Mouse (Mus musculus) embryonic fibroblast, embryonic 13.5 days (primary cell): ENCODE measurements around the gene Tnfrsf9. TPM values are rescaled to one million over a fixed set of nuclear protein-coding genes. Genes with fewer than 3 reads are reported as not detected.
A peak's percentile ranks its signal among the peaks of the same experiment; 100 is the strongest.
"Not testable (repeated sequence)": the region's sequence is repeated elsewhere in the genome, so short reads cannot be mapped to it uniquely, and the experiment has no call there.

Experiments
- H3K27ac ChIP-seq: 2 replicates; pipeline ENCODE4 v1.5.1; 2012; ENCODE audit warnings: low read length, control low read depth, inconsistent platforms; ENCODE audit not compliant: insufficient read depth
- H3K4me1 ChIP-seq: 2 replicates; pipeline ENCODE4 v1.6.1; 2011; ENCODE audit warnings: low read length; ENCODE audit not compliant: control insufficient read depth, insufficient read depth
- H3K4me3 ChIP-seq: 2 replicates; pipeline ENCODE4 v1.5.1; 2011; ENCODE audit warnings: mild to moderate bottlenecking, control low read depth, low read length; ENCODE audit not compliant: insufficient read depth
- CTCF ChIP-seq: IDR thresholded peaks from 2 replicates; pipeline ENCODE4 v1.5.1; 2011; ENCODE audit warnings: mild to moderate bottlenecking, control low read depth, low read length, moderate library complexity, borderline replicate concordance; ENCODE audit not compliant: insufficient read depth
- POLR2A ChIP-seq: IDR thresholded peaks from 2 replicates; pipeline ENCODE4 v1.6.1; 2011; ENCODE audit warnings: low read depth, mild to moderate bottlenecking, control low read depth, low read length, moderate library complexity
- polyA plus RNA-seq: library from polyadenylated mRNA; stranded (reverse); fragments of >200 nt; gene quantifications from 2 replicates; pipeline ENCODE4 v1.2.4, GENCODE M21; 2011; ENCODE audit warnings: low read depth; ENCODE audit not compliant: missing spikeins, insufficient read length

Gene Tnfrsf9
- polyA plus RNA-seq, 1 experiment: 0.58 TPM

DNA sequence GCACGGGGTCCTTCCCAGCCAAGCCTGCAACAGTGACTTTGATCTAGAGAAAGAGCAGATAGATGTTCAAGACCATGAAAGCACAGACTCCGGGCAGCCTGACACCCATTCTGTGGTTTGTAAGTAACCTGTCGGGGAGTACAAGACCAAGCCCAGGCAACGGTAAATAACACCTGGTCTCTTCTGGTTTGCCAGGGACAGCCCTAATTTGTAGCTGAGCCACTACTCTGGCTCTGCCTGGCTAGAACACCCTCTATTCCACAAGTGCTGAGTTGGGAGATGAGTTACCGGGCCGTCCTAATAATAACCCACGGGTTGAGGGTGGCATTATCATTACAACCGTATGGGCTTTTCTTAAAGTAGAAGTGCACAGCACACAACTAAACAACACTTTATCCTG, 7.3 kb upstream of the Tnfrsf9 start:
- no peak overlapping the region for H3K4me3 ChIP-seq
- no peaks in the 10 kb centered on the region for H3K4me1 ChIP-seq
- H3K27ac ChIP-seq: no peak overlapping the region
- TF ChIP-seq CTCF (no peak), POLR2A (no peak)

DNA sequence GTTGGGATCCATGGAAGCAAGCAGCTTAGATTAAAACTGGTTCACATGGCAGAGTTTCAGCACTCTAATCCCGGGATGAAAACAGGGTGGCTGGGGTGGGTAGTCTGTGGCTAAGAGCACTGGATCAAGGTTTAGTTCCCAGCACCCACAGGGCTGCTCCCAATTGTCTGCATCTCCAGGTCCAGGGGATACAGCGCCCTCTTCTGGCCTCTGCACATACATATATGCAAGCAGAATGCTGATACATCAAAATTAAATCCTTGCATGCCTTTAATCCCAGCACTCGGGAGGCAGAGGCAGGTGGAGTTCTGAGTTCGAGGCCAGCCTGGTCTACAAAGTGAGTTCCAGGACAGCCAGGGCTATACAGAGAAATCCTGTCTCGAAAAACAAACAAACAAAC, 5.8 kb upstream of the Tnfrsf9 start:
- H3K4me3 ChIP-seq, H3K27ac ChIP-seq, H3K4me1 ChIP-seq: not testable (repeated sequence)

DNA sequence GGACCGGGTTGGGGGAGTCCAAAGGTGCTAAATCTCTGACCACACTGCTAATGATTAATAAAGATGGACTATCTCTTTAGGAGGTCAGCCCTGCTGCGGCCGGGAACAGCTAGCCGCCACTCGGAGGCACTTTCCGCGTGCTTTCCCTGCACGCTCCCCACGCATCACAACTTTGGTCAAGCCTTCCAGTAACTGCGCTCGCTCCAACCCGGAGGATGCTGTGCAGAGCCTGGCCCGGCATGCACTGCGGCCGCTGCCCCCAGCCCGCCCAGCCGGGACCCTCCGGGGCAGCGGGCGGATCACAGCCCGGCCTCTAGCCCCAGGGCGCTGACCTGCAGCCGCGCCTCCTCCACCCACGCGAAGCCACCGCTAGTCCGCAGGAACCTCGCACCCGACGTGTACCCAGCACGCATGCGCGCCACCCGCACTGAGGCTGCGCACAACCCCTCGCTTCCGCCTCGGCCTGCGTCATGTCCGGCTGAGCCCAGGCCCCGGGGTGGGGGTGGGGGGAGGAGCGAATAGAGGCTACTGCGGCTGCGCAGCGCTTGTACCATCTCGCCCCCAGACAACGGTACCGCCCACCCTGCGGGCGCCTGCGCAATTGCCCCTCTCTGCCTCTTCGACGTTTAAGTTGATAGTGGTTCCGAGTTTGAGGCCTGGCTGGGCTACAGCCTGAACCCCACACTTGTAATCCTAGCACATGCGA, 4.8 kb upstream of the Tnfrsf9 start:
- H3K27ac ChIP-seq: peak overlapping the region; percentile 62
- TF ChIP-seq POLR2A (peak; percentile 85), CTCF (no peak)
- H3K4me3 ChIP-seq: peak overlapping the region; percentile 86
- H3K4me1 ChIP-seq: no peaks in the 10 kb centered on the region

DNA sequence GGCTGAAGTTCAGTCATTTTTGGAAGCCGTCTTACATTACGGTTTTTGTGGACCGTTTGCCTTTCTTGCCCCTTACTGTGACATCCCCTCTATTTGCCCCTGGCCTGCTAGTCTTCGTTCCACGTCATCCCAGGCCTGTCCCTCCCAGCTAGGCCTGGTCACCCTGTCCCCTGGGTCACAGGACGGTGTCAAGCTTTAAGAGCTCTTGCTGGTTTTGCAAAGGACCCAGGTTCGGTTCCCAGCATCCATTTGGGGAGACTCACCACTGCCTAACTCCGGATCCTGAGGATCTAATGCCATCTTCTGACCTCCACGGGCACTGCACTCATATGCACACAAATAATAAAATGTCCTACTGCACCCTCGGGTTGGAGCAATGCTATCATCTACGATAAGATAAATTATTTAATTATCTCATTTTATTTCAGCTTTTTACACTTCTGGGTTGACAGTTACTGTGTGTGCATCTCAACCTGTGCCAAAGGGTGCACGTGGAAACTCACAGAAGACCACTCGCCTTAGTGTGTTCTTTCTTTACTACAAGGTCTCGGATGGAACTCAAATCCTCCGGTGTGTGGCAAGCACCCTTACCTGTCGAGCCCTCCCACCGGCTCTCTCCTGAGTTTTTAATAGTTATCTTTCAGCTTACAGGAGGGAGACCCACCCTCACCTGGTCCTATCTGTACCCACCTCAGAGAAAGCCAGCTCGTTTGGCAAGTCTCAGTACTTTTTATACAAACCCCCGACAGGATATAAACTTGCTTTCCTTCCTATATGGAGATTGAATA, 4.0 kb upstream of the Tnfrsf9 start:
- H3K27ac ChIP-seq: peak overlapping the region; percentile 50
- peaks cover 5% of the 10 kb centered on the region for H3K4me1 ChIP-seq
- H3K4me3 ChIP-seq: no peak overlapping the region
- TF ChIP-seq CTCF (no peak), POLR2A (no peak)

DNA sequence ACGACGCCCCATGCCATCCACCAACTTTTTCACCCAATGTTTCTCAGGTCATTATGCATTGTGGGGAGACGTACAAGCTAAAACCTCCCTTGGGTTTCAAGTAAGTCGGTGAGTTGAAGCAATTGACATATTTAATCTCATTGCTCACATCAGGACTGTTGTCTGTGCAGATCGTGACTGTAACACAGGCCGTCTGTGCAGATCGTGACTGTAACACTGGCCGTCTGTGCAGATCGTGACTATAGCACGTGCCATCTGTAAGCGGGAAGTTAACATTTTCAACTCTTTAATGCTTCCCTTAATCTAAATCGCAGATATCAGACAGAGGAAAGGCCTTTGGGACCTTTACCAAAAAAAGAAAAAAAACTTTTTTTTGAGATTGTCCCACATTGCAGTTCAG, 619 bp upstream of the Tnfrsf9 start:
- peak overlapping the region; percentile 56 for H3K27ac ChIP-seq
- peak overlapping the region; percentile 78 for H3K4me3 ChIP-seq
- peaks cover 7% of the 10 kb centered on the region for H3K4me1 ChIP-seq
- TF ChIP-seq POLR2A (no peak; the same call in 1 of the 2 replicates), CTCF (no peak)

DNA sequence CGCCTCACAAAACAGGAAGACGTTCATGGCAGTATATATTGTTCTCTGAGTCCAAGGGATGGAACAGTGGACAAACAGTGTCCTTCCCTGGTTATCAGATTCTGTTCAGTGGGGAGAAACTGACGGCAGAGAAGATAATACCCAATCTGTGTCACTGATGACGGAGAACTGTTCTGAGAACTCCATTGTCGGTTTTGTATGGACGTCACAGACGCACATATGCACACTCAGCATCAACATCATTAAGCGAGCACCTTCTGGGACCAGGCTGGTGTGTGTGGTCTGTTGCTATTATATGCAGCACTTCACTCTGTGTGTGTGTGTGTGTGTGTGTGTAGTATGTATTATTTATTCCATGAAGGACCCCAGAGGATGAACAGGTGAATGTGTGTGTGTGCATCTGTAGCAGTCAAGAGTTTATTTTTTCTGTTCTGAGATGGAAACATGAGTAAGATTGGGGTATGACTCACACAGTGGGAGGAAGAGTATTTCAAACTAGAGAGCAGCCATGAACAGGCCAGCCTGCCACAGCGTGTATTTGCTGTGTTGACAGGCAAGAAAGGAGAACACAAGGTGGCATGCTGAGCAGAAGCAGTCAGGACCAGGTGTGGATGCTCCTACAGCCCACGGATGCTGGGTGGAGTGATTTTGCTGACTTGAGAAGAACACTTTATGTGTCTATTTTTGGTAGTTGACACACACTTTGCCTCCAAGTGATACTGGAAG, 982 bp downstream of the Tnfrsf9 start:
- TF ChIP-seq POLR2A (peak; percentile 10), CTCF (peak; percentile 2; the same call in 1 of the 2 replicates)
- H3K4me1 ChIP-seq: peaks cover 7% of the 10 kb centered on the region
- peak overlapping the region; percentile 29; the same call in 1 of the 2 replicates for H3K27ac ChIP-seq
- peak overlapping the region; percentile 57 for H3K4me3 ChIP-seq

DNA sequence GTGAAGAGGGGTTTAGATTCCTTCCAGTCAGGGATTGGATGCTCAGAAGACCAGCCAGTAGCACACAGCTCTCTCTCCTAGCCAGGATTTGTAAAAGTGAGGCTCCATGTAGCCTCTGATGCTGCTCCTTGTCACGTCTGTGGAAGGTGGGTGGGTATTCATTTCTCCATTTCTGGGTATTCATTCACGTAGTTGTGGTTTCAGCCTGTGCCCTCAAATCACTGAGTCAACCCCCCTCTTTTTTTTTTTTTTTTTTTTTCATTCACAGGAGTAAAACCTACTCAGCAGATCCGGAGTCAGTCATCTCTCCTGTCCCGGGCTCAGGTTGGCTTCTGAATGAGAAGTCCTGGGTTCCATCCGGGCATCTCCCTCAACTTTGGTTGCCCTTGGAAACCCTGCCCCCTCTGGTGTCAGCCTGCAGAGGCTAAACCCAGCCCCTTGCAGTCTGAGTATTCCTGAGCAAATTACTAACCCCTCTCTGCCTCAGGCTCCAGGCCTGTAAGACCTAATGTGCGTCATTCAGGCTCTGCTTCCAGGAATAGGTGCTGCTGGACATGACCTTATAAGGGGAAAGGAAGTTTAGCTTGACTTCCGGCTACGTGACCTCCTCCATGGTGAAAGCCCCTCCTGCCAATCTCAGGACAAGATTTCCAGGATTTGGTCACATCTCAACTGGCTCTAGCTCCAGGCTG, 3.1 kb downstream of the Tnfrsf9 start:
- Histone ChIP-seq H3K4me1 (peaks cover 7% of the 10 kb centered on the region), H3K4me3 (no peak overlapping the region), H3K27ac (no peak overlapping the region)
- no peak for TF ChIP-seq CTCF
- TF ChIP-seq POLR2A: no peak

DNA sequence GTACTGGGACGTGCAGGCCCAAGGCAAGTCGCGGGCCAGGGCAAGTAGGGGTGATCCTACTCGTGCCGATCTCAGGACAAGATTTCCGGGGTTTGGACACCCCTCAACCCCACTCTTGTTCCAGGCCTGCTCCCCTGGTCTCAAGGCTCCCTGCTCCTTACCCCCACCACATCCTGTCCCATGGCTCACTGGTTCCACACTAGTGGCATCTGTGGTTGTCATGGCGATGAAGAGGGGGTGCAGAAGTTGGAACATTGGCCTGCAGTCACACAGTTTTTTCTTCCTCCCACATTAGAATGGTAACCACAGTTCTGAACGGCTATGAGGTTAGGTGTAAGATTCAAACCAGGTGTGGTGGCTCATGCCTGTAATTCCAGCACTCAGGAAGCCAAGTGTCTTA, 6.8 kb downstream of the Tnfrsf9 start:
- H3K4me1 ChIP-seq: no peaks in the 10 kb centered on the region
- TF ChIP-seq POLR2A (no peak), CTCF (no peak)
- H3K4me3 ChIP-seq: no peak overlapping the region
- no peak overlapping the region for H3K27ac ChIP-seq

DNA sequence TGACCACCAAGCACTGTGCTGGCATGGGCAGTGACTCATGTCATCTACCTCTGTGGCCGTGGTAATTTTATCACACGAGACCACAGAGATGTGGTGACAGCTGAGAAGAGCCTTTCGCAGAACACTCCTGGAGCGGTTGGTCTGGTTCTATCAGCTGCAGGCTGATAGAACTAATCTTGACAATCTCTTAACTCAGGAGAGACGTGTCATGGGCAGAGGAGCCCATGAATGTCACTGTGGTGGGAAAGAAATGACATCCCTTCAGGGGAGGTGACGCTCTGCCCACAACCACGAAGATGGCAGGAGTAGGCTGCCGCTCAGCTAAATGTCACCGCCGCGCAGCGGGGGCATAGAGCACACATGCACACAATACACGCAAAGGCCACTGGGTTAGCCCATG, 9.9 kb downstream of the Tnfrsf9 start:
- Histone ChIP-seq H3K4me1 (peaks cover 4% of the 10 kb centered on the region; the same call in 1 of the 2 replicates), H3K27ac (no peak overlapping the region), H3K4me3 (no peak overlapping the region)
- TF ChIP-seq CTCF (no peak), POLR2A (no peak)
